Mouse (Mus musculus): ENCODE measurements at regions not wholly inside any gene's neighbourhood (a gene's known extent, or its start where the extent isn't known, plus 50 kb on each side); places are given as distances from the start of the nearest gene placed in this dataset.
"Not testable (repeated sequence)": the region's sequence is repeated elsewhere in the genome, so short reads cannot be mapped to it uniquely, and the experiment has no call there.

DNA sequence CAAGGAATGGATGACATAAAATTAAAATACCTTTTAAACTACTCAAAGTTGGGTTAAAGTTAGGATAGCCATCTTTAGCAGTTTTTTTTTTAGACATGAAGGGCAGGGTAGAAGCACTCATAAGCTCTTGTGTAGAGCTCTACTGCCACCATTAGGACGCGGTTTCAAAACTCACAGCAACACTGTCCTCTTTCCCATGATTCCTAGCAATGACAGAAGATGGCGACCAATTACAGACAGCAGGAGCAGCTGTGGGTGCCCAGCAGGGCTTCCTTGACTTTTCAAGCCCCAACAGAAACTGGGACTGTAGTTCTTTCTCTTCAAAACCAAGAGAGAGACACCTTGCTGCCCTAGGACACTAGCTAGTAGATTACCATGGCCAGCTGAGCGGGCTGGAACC lies 171.5 kb upstream of the Olfr1324 start:
- H3K4me2 ChIP-seq (replicated peaks; ENCODE audit: low read depth): no peak overlapping the region
- H3K9me3 ChIP-seq (ENCODE audit: control insufficient read depth, low read length): no peaks in the 10 kb centered on the region
- no peaks in the 10 kb centered on the region for H3K4me1 ChIP-seq (replicated peaks; ENCODE audit: control insufficient read depth, insufficient read depth)
- no peak for TF ChIP-seq EP300 (optimal IDR thresholded peaks at IDR 0.05)
- peak; percentile 68 for TF ChIP-seq CTCF (IDR thresholded peaks at IDR 0.05; ENCODE audit: low read depth)
- 72% methylated on average over 4 of the region's 4 CpGs for WGBS
- H3K4me3 ChIP-seq (ENCODE audit: low read depth, low read length): 0 out of 2 replicates have a peak overlapping the region, but pooled peaks have one; percentile 23
- H3K9ac ChIP-seq (ENCODE audit: low read length): no peak overlapping the region
- ATAC-seq (ENCODE audit: low FRiP score, low TSS enrichment) (0 out of 2 replicates have a peak, but pooled peaks have one; percentile 49), DNase-seq (ENCODE audit: low spot score) (no peak)
- no peaks in the 10 kb centered on the region for H3K36me3 ChIP-seq (ENCODE audit: control insufficient read depth, insufficient read depth, low read length)
- no peaks in the 10 kb centered on the region for H3K27me3 ChIP-seq (ENCODE audit: control insufficient read depth, insufficient read depth, low read length)
- no peak overlapping the region for H3K27ac ChIP-seq (replicated peaks)

- 81% methylated on average over 3 of the region's 3 CpGs for WGBS
- not testable (repeated sequence) for ATAC-seq (ENCODE audit: low FRiP score, low TSS enrichment)
- H3K4me3 ChIP-seq (ENCODE audit: low read depth, low read length): peak overlapping the region; percentile 20
Observed at GRCm38 (mm10) chrX:50597626-50598025, 169.3 kb upstream of the Olfr1324 start.

DNA sequence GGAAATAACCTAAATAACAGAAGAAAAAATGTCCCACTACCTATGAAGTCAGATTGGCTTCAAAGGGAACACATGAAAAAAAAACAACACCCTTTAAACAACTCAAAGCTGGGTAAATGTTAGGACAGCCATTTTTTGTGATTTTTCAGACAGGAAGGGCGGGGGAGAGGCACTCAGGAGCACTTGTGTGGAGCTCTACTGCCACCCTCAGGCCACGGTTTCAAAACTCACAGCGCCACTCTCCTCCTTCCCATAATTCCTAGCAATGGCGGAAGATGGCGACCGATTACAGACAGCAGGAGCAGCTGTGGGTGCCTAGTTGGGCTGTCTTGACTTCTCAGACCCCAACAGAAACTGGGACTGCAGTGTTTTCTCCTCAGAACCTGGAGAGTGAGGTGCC lies 168.8 kb upstream of the Olfr1324 start:
- Histone ChIP-seq H3K27me3 (ENCODE audit: control insufficient read depth, insufficient read depth, low read length) (no peaks in the 10 kb centered on the region), H3K36me3 (ENCODE audit: control insufficient read depth, insufficient read depth, low read length) (no peaks in the 10 kb centered on the region), H3K4me2 (replicated peaks; ENCODE audit: low read depth) (no peak overlapping the region), H3K9ac (ENCODE audit: low read length) (no peak overlapping the region), H3K27ac (replicated peaks) (no peak overlapping the region), H3K4me1 (replicated peaks; ENCODE audit: control insufficient read depth, insufficient read depth) (no peaks in the 10 kb centered on the region), H3K9me3 (ENCODE audit: control insufficient read depth, low read length) (no peaks in the 10 kb centered on the region), H3K4me3 (ENCODE audit: low read depth, low read length) (peak overlapping the region; percentile 20)
- ATAC-seq (ENCODE audit: low FRiP score, low TSS enrichment): no peak
- WGBS: 65% methylated on average over 6 of the region's 6 CpGs
- peak; percentile 76 for TF ChIP-seq CTCF (IDR thresholded peaks at IDR 0.05; ENCODE audit: low read depth)
- no peak for TF ChIP-seq EP300 (optimal IDR thresholded peaks at IDR 0.05)
- no peak for DNase-seq (ENCODE audit: low spot score)

More at GRCm38 (mm10) chrX:50597626-50598025, 169.3 kb upstream of the Olfr1324 start:
- H3K36me3 ChIP-seq (ENCODE audit: control insufficient read depth, insufficient read depth, low read length); DNase-seq (ENCODE audit: low spot score); H3K27me3 ChIP-seq (ENCODE audit: control insufficient read depth, insufficient read depth, low read length); H3K4me1 ChIP-seq (replicated peaks; ENCODE audit: control insufficient read depth, insufficient read depth); H3K4me2 ChIP-seq (replicated peaks; ENCODE audit: low read depth); H3K27ac ChIP-seq (replicated peaks); H3K9ac ChIP-seq (ENCODE audit: low read length); H3K9me3 ChIP-seq (ENCODE audit: control insufficient read depth, low read length): not testable (repeated sequence)

- not testable (repeated sequence) for H3K4me1 ChIP-seq (replicated peaks; ENCODE audit: control insufficient read depth, insufficient read depth); H3K36me3 ChIP-seq (ENCODE audit: control insufficient read depth, insufficient read depth, low read length); H3K9ac ChIP-seq (ENCODE audit: low read length); H3K9me3 ChIP-seq (ENCODE audit: control insufficient read depth, low read length); H3K27me3 ChIP-seq (ENCODE audit: control insufficient read depth, insufficient read depth, low read length); H3K4me3 ChIP-seq (ENCODE audit: low read depth, low read length); DNase-seq (ENCODE audit: low spot score); H3K4me2 ChIP-seq (replicated peaks; ENCODE audit: low read depth); ATAC-seq (ENCODE audit: low FRiP score, low TSS enrichment); H3K27ac ChIP-seq (replicated peaks)
- peak; percentile 56 for TF ChIP-seq CTCF (IDR thresholded peaks at IDR 0.05; ENCODE audit: low read depth)
- WGBS: 81% methylated on average over 4 of the region's 4 CpGs
Observed at GRCm38 (mm10) chrX:50594976-50595375, 166.7 kb upstream of the Olfr1324 start.

DNA sequence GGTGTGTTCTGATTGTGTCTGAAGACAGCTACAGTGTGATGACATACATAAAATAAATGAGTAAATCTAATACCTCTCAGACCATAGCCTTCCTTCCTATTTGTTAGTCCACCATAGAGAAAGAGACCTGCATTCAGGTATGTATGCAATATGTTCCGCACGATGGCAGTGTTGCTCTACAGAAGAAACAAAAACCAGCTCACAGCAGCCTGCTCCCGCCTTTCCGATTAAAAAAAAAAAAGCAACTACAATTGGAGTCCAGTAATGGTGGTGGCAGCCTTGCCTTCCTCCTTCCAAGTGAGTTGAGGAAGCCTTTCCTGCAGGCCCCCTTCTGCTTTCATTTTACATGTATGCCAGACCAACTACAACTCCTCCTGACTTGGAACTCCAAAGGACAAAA lies 163.2 kb upstream of the Olfr1324 start:
- Histone ChIP-seq H3K36me3 (ENCODE audit: control insufficient read depth, insufficient read depth, low read length) (no peaks in the 10 kb centered on the region), H3K4me3 (ENCODE audit: low read depth, low read length) (no peak overlapping the region), H3K27ac (replicated peaks) (no peak overlapping the region), H3K9me3 (ENCODE audit: control insufficient read depth, low read length) (no peaks in the 10 kb centered on the region), H3K27me3 (ENCODE audit: control insufficient read depth, insufficient read depth, low read length) (no peaks in the 10 kb centered on the region), H3K9ac (ENCODE audit: low read length) (no peak overlapping the region), H3K4me2 (replicated peaks; ENCODE audit: low read depth) (no peak overlapping the region), H3K4me1 (replicated peaks; ENCODE audit: control insufficient read depth, insufficient read depth) (no peaks in the 10 kb centered on the region)
- DNase-seq (ENCODE audit: low spot score) (peak; percentile 23), ATAC-seq (ENCODE audit: low FRiP score, low TSS enrichment) (no peak)
- TF ChIP-seq CTCF (IDR thresholded peaks at IDR 0.05; ENCODE audit: low read depth) (peak; percentile 69), EP300 (optimal IDR thresholded peaks at IDR 0.05) (no peak)
- WGBS: 71% methylated on average over 4 of the region's 4 CpGs

- ATAC-seq (ENCODE audit: low FRiP score, low TSS enrichment): peak; percentile 60; the same call in 1 of the 2 replicates
- peak; percentile 36 for DNase-seq (ENCODE audit: low spot score)
- no peak overlapping the region for H3K9ac ChIP-seq (ENCODE audit: low read length)
- H3K27ac ChIP-seq (replicated peaks): no peak overlapping the region
- 0 out of 2 replicates have a peak overlapping the region, but pooled peaks have one; percentile 21 for H3K4me2 ChIP-seq (replicated peaks; ENCODE audit: low read depth)
- no peaks in the 10 kb centered on the region for H3K4me1 ChIP-seq (replicated peaks; ENCODE audit: control insufficient read depth, insufficient read depth)
- peak overlapping the region; percentile 13; the same call in 1 of the 2 replicates for H3K4me3 ChIP-seq (ENCODE audit: low read depth, low read length)
- TF ChIP-seq EP300 (optimal IDR thresholded peaks at IDR 0.05): no peak
- TF ChIP-seq CTCF (IDR thresholded peaks at IDR 0.05; ENCODE audit: low read depth): peak; percentile 71
- no peaks in the 10 kb centered on the region for H3K9me3 ChIP-seq (ENCODE audit: control insufficient read depth, low read length)
- H3K27me3 ChIP-seq (ENCODE audit: control insufficient read depth, insufficient read depth, low read length): no peaks in the 10 kb centered on the region
- WGBS: 65% methylated on average over 8 of the region's 8 CpGs
- H3K36me3 ChIP-seq (ENCODE audit: control insufficient read depth, insufficient read depth, low read length): no peaks in the 10 kb centered on the region
Observed at GRCm38 (mm10) chrX:50590673-50591341, 162.5 kb upstream of the Olfr1324 start.
